Mouse (Mus musculus): ENCODE data around the gene A630095N17Rik. TPM values are rescaled to one million over a fixed set of nuclear protein-coding genes. Genes with fewer than 3 reads are reported as not detected.

A630095N17Rik gene
- polyA plus RNA-seq, 1 experiment from 2014 or later, result not detected

- Histone ChIP-seq H3K36me3 (no peaks in the 10 kb centered on the region), H3K9me3 (no peaks in the 10 kb centered on the region), H3K9ac (no peak overlapping the region), H3K27me3 (no peaks in the 10 kb centered on the region), H3K4me3 (no peak overlapping the region), H3K4me2 (no peak overlapping the region), H3K27ac (no peak overlapping the region), H3K4me1 (peaks cover 14% of the 10 kb centered on the region)
- 64% methylated on average over 13 of the region's 13 CpGs for WGBS
- no peak for ATAC-seq (ENCODE audit: borderline replicate concordance, extremely low read depth, low FRiP score, low TSS enrichment)
Observed at GRCm38 (mm10) chr1:75252308-75252707, 20.4 kb upstream of the A630095N17Rik start.

DNA sequence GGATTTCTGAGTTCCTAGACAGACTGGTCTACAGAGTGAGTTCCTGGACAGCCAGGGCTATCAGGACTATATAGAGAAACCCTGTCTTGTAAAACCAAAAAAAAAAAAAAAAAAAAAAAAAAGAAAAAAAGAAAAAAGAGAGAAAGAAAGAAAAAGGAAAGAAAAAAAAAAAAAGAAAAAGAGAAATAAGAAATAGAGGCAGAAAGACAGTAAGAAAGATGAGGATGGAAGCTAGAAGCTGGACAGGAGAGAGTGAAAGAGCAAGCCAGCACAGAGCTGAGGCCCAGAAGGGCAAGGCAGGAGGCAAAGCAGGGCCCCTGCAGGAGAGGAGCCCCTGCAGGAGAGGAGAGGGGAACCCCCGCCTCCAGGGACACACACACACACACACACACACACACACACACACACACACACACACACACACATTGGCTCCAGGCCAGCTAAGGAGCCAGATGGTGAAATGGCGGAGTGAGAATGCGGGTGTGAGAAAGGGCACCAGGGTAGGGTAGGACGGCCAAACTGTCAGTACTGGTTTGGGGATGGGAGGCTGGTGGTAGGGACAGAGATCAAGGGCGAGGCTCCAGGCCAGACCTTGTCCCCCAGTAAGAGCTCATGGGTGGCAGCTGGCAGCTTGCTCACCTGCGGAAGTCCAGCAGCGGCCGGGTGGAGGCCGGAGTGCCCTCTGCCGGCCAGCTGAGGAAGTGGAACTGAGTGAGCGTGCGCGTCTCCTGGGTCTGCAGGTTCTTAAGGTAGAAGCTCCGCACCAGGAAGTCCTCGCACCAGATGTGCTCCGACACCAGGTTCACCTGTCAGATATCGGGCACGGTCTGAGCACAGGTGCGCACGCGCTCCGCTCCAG is 19.4 kb upstream of the A630095N17Rik start:
- 5% methylated on average over 22 of the region's 22 CpGs for WGBS

DNA sequence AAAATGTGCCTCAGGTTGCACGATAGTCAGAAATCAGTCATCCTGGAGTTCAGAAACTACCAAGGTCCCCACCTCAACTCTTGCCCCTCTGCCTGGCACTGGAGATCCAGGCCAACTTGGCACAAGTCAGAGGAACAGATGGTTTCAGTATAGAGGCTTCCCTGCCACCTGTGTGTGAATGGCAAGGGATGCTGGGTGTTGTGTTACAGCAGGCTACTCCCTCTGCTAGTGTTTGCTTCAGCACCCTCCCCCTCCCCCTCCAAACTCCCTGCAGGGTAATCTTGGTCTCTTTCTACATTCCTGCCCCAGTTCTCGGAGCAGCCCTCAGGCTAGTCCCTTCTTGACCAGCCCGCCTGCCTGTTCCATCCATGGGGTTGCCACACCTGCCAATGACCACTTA is 18.6 kb upstream of the A630095N17Rik start:
- Histone ChIP-seq H3K36me3 (no peaks in the 10 kb centered on the region), H3K9ac (no peak overlapping the region), H3K4me3 (no peak overlapping the region), H3K9me3 (no peaks in the 10 kb centered on the region), H3K27me3 (no peaks in the 10 kb centered on the region), H3K4me2 (no peak overlapping the region), H3K4me1 (peaks cover 14% of the 10 kb centered on the region), H3K27ac (no peak overlapping the region)
- WGBS, result 59% methylated on average over 3 of the region's 3 CpGs
- ATAC-seq (ENCODE audit: borderline replicate concordance, extremely low read depth, low FRiP score, low TSS enrichment), result no peak

More for the DNA sequence above, 19.4 kb upstream of the A630095N17Rik start:
- Histone ChIP-seq H3K4me3 (peak overlapping the region; percentile 19; the same call in 1 of the 2 replicates), H3K4me2 (peak overlapping the region; percentile 50), H3K9me3 (no peaks in the 10 kb centered on the region), H3K27me3 (no peaks in the 10 kb centered on the region), H3K27ac (no peak overlapping the region), H3K9ac (no peak overlapping the region), H3K36me3 (no peaks in the 10 kb centered on the region), H3K4me1 (peaks cover 14% of the 10 kb centered on the region)
- ATAC-seq (ENCODE audit: borderline replicate concordance, extremely low read depth, low FRiP score, low TSS enrichment), result peak; percentile 24; the same call in 1 of the 2 replicates

GRCm38 (mm10) chr1:75248041-75248772 is 16.3 kb upstream of the A630095N17Rik start:
- H3K27me3 ChIP-seq, result no peaks in the 10 kb centered on the region
- H3K4me2 ChIP-seq, result no peak overlapping the region
- H3K4me1 ChIP-seq, result peaks cover 14% of the 10 kb centered on the region
- no peaks in the 10 kb centered on the region for H3K9me3 ChIP-seq
- ATAC-seq (ENCODE audit: borderline replicate concordance, extremely low read depth, low FRiP score, low TSS enrichment), result peak; percentile 17; the same call in 1 of the 2 replicates
- no peak overlapping the region for H3K4me3 ChIP-seq
- WGBS, result 33% methylated on average over 9 of the region's 9 CpGs
- no peak overlapping the region for H3K9ac ChIP-seq
- H3K36me3 ChIP-seq, result peaks cover 3% of the 10 kb centered on the region; the same call in 1 of the 2 replicates
- peak overlapping the region; percentile 64; the same call in 1 of the 2 replicates for H3K27ac ChIP-seq

DNA sequence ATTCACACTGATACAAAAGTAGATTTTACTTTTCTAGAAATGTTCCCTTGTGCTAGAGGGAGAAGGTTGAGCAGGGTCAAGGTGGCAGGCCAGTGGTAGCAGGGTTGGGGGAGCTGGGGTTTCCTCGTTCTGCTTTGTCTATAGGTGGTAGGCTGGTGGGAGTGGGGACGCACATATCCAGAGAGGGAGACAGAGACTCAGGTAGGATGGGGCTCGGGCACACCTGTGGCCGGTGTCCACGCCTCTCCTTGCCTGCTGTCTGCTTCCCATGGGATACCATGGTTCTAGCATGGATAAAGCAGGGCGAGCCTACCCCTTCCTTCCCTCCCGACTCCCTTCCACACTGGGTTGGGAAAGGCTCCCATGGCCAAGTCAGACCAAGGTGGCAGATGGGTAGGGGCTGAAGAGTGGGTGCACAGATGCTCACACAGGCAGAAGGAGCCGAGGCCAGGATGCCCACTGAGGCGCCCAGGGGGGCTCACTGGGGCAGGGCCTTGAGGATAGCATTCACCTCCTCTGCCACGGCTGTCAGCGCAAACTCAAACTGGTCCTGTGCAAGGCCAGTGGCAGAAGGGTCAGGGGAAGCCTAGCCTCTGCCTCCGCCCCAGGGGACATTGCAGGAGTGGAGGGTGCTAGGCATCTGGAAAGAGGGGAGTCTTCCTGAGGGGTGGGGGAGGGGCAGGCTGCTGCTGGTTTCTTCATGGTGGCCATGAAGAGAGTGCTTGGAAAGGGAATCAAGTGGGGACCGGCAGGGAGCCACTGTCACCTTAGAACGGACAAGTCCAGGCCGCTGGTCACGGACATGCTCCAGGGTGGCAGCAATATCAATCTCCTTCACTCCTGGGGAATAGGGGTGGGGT is 15.4 kb upstream of the A630095N17Rik start:
- WGBS, result 70% methylated on average over 16 of the region's 16 CpGs
- no peak overlapping the region for H3K4me2 ChIP-seq
- H3K27me3 ChIP-seq, result no peaks in the 10 kb centered on the region
- no peaks in the 10 kb centered on the region for H3K9me3 ChIP-seq
- H3K36me3 ChIP-seq, result peaks cover 6% of the 10 kb centered on the region; the same call in 1 of the 2 replicates
- H3K4me1 ChIP-seq, result peaks cover 14% of the 10 kb centered on the region
- no peak for ATAC-seq (ENCODE audit: borderline replicate concordance, extremely low read depth, low FRiP score, low TSS enrichment)
- H3K27ac ChIP-seq, result peak overlapping the region; percentile 64; the same call in 1 of the 2 replicates
- no peak overlapping the region for H3K9ac ChIP-seq
- no peak overlapping the region for H3K4me3 ChIP-seq

DNA sequence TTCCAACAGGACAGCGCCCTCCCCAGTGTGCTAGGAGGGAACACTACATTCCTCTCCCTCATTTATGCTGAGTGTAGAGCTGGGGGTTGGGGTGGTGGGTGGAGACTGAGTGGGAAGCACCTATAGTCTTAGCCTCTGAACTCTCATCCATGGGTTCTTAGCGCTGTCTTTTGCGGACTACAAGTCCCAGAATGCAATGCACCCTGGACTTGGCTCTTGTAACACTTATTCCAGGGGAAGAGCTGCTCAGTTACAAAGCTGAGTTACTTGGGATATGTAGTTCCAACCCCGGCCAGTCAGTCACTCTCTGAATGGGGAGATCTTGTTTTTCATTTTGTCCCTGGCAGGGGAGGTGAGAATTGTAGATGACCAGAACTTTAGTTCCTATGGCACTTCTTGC is 12.9 kb upstream of the A630095N17Rik start:
- Histone ChIP-seq H3K36me3 (peaks cover 6% of the 10 kb centered on the region; the same call in 1 of the 2 replicates), H3K9ac (no peak overlapping the region), H3K4me3 (no peak overlapping the region), H3K27ac (no peak overlapping the region), H3K4me2 (no peak overlapping the region), H3K4me1 (peaks cover 11% of the 10 kb centered on the region), H3K27me3 (no peaks in the 10 kb centered on the region), H3K9me3 (no peaks in the 10 kb centered on the region)
- peak; percentile 47; the same call in 1 of the 2 replicates for ATAC-seq (ENCODE audit: borderline replicate concordance, extremely low read depth, low FRiP score, low TSS enrichment)
- WGBS, result 24% methylated on average over 4 of the region's 4 CpGs

GRCm38 (mm10) chr1:75244175-75244826 is 12.4 kb upstream of the A630095N17Rik start:
- Histone ChIP-seq H3K4me1 (peaks cover 11% of the 10 kb centered on the region), H3K27ac (no peak overlapping the region), H3K4me3 (no peak overlapping the region), H3K36me3 (peaks cover 6% of the 10 kb centered on the region; the same call in 1 of the 2 replicates), H3K4me2 (no peak overlapping the region), H3K27me3 (no peaks in the 10 kb centered on the region), H3K9me3 (no peaks in the 10 kb centered on the region), H3K9ac (no peak overlapping the region)
- 87% methylated on average over 12 of the region's 12 CpGs for WGBS
- ATAC-seq (ENCODE audit: borderline replicate concordance, extremely low read depth, low FRiP score, low TSS enrichment), result no peak

- H3K36me3 ChIP-seq, result peaks cover 6% of the 10 kb centered on the region; the same call in 1 of the 2 replicates
- WGBS, result 83% methylated on average over 14 of the region's 14 CpGs
- peaks cover 11% of the 10 kb centered on the region for H3K4me1 ChIP-seq
- H3K9ac ChIP-seq, result no peak overlapping the region
- H3K4me2 ChIP-seq, result no peak overlapping the region
- H3K27me3 ChIP-seq, result no peaks in the 10 kb centered on the region
- H3K4me3 ChIP-seq, result no peak overlapping the region
- H3K9me3 ChIP-seq, result no peaks in the 10 kb centered on the region
- H3K27ac ChIP-seq, result no peak overlapping the region
- no peak for ATAC-seq (ENCODE audit: borderline replicate concordance, extremely low read depth, low FRiP score, low TSS enrichment)
Observed at GRCm38 (mm10) chr1:75243411-75243810, 11.5 kb upstream of the A630095N17Rik start.

GRCm38 (mm10) chr1:75239591-75239990 is 7.7 kb upstream of the A630095N17Rik start:
- Histone ChIP-seq H3K9me3 (no peaks in the 10 kb centered on the region), H3K4me3 (no peak overlapping the region), H3K27me3 (no peaks in the 10 kb centered on the region), H3K27ac (no peak overlapping the region), H3K4me1 (peaks cover 19% of the 10 kb centered on the region), H3K36me3 (peaks cover 6% of the 10 kb centered on the region; the same call in 1 of the 2 replicates), H3K4me2 (no peak overlapping the region), H3K9ac (no peak overlapping the region)
- 78% methylated on average over 10 of the region's 10 CpGs for WGBS
- no peak for ATAC-seq (ENCODE audit: borderline replicate concordance, extremely low read depth, low FRiP score, low TSS enrichment)

GRCm38 (mm10) chr1:75236117-75237050 is 4.5 kb upstream of the A630095N17Rik start, which contains the start of gene Dnajb2:
Gene Dnajb2 (plus strand): TSS chr1:75236406.
- peak within 1 kb of the TSS; percentile 96 for H3K4me2 ChIP-seq
- peak within 1 kb of the TSS; percentile 78 for H3K9ac ChIP-seq
- no peaks in the 10 kb centered on the region for H3K9me3 ChIP-seq
- H3K27ac ChIP-seq, result peak within 1 kb of the TSS; percentile 87
- under 1% methylated on average over 64 of the region's 64 CpGs for WGBS
- peak within 1 kb of the TSS; percentile 80 for H3K4me3 ChIP-seq
- H3K4me1 ChIP-seq, result peaks cover 23% of the 10 kb centered on the region
- no peaks in the 10 kb centered on the region for H3K36me3 ChIP-seq
- ATAC-seq (ENCODE audit: borderline replicate concordance, extremely low read depth, low FRiP score, low TSS enrichment), result peak; percentile 93
- no peaks in the 10 kb centered on the region for H3K27me3 ChIP-seq
